Mouse (Mus musculus): ENCODE results near the gene Slco2a1.

DNA sequence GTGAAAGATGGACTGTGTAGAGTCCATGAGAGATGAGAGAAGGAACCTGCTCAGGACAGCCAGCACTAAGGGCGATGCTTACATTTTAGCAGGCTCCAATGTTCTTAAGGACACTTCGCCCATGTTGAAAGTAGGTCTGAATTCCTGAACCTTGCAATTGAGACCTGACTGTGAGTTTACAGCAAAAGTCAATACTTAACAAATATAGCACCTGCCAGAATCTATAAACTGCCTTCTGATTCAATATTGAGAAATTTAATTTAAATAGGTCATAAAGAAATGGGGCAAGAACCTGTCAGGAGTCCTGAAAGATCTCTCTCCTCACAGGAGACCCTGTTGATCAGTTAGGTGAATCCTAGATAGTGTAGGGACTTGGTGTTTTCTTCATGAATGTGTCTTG, 12.6 kb upstream of the Slco2a1 start:
- TF ChIP-seq CTCF (IDR thresholded peaks at IDR 0.05; ENCODE audit: extremely low read depth, insufficient read length, insufficient replicate concordance, low read depth, low read length) (no peak), POLR2A (IDR thresholded peaks at IDR 0.05; ENCODE audit: low read depth, low read length) (no peak)
